Mouse (Mus musculus) brain, embryonic 14.5 days (tissue): Measurements from ENCODE around the gene Vmn1r184.
"Not testable (repeated sequence)": the region's sequence is repeated elsewhere in the genome, so short reads cannot be mapped to it uniquely, and the experiment has no call there.

ENCODE experiments used
- CTCF ChIP-seq: fragments of 200-500 bp; IDR thresholded peaks from 2 replicates; pipeline ENCODE4 v1.5.1; 2012; ENCODE audit warnings: inconsistent platforms, mild to moderate bottlenecking, moderate library complexity, borderline replicate concordance; ENCODE audit not compliant: insufficient read depth, insufficient read length; ENCODE audit errors: extremely low read depth
- POLR2A ChIP-seq: fragments of 200-500 bp; IDR thresholded peaks from 2 replicates; pipeline ENCODE4 v1.6.1; 2012; ENCODE audit warnings: mild to moderate bottlenecking, inconsistent platforms, borderline replicate concordance; ENCODE audit not compliant: poor library complexity, insufficient read depth, insufficient read length, severe bottlenecking; ENCODE audit errors: extremely low read depth

- not testable (repeated sequence) for TF ChIP-seq POLR2A, CTCF
Measured at GRCm38 (mm10) chr7:26315194-26315593, 55.1 kb downstream of the Vmn1r184 start.
